Mouse (Mus musculus) E14TG2a.4 (cell line): ENCODE data around the gene Ube2j2.

ENCODE experiments used
- CTCF ChIP-seq: conservative IDR thresholded peaks from 2 replicates; pipeline ENCODE4 v1.5.1; 2014; ENCODE audit warnings: low read length
- NANOG ChIP-seq: IDR thresholded peaks from 2 replicates; pipeline ENCODE4 v1.6.1; 2014; ENCODE audit warnings: borderline replicate concordance, low read length, mixed read lengths
- POU5F1 ChIP-seq: IDR thresholded peaks from 2 replicates; pipeline ENCODE4 v1.6.1; 2014; ENCODE audit warnings: low read length, borderline replicate concordance

- TF ChIP-seq CTCF = no peak
- TF ChIP-seq POU5F1 = no peak
- TF ChIP-seq NANOG = no peak
Measured at GRCm38 (mm10) chr4:155943049-155943452, 580 bp upstream of the Ube2j2 start.
